Mouse (Mus musculus) MEL (cell line): ENCODE results near the gene Btbd10. TPM values are rescaled to one million over a fixed set of nuclear protein-coding genes. Genes with fewer than 3 reads are reported as not detected.

Source experiments
- DNase-seq: peaks from one replicate; pipeline ENCODE4 v3.0.0; 2011; ENCODE audit warnings: low read depth, low spot score
- H3K27ac ChIP-seq: 2 replicates; pipeline ENCODE4 v1.5.1; 2012; ENCODE audit warnings: low read depth, mild to moderate bottlenecking, control low read depth, low read length, moderate library complexity; ENCODE audit not compliant: control insufficient read depth
- H3K27me3 ChIP-seq, 2 experiments: fragments of 150-350 bp in 1 of 2; sonication (generic) in 1 of 2; 2 replicates each; pipeline ENCODE4 v1.6.1; 2012; ENCODE audit warnings: low read length in 2 of 2, mild to moderate bottlenecking in 2 of 2, improper control_type of control experiment in 1 of 2, moderate library complexity in 1 of 2; ENCODE audit not compliant: insufficient read depth in 2 of 2, control insufficient read depth in 1 of 2
- H3K36me3 ChIP-seq, 2 experiments: 2 replicates each; pipeline ENCODE4 v1.6.1; 2012 to 2014; ENCODE audit warnings: low read length in 2 of 2, improper control_type of control experiment in 1 of 2, inconsistent platforms in 1 of 2, mild to moderate bottlenecking in 1 of 2; ENCODE audit not compliant: insufficient read depth in 2 of 2, control insufficient read depth in 1 of 2
- H3K4me1 ChIP-seq, 2 experiments: fragments of 150-350 bp in 1 of 2; sonication (generic) in 1 of 2; 2 replicates each; pipeline ENCODE4 v1.6.1; 2012; ENCODE audit warnings: low read length in 2 of 2, improper control_type of control experiment in 1 of 2, mild to moderate bottlenecking in 1 of 2; ENCODE audit not compliant: insufficient read depth in 2 of 2, control insufficient read depth in 1 of 2
- H3K4me3 ChIP-seq, 2 experiments: fragments of 150-350 bp in 1 of 2; sonication (generic) in 1 of 2; 2 replicates each; pipeline ENCODE4 v1.5.1; 2012; ENCODE audit warnings: low read depth in 2 of 2, low read length in 2 of 2, mild to moderate bottlenecking in 2 of 2, moderate library complexity in 2 of 2, control low read depth in 1 of 2, improper control_type of control experiment in 1 of 2; ENCODE audit not compliant: control insufficient read depth in 1 of 2, insufficient read depth in 1 of 2
- H3K79me2 ChIP-seq: 2 replicates; pipeline ENCODE4 v1.6.1; 2012; ENCODE audit warnings: mild to moderate bottlenecking, low read length, moderate library complexity; ENCODE audit not compliant: control insufficient read depth, poor library complexity, insufficient read depth
- H3K9ac ChIP-seq: 2 replicates; pipeline ENCODE4 v1.6.1; 2012; ENCODE audit warnings: low read depth, mild to moderate bottlenecking, control low read depth, low read length, moderate library complexity; ENCODE audit not compliant: control insufficient read depth, poor library complexity, severe bottlenecking
- H3K9me3 ChIP-seq: fragments of 150-350 bp; sonication (generic); replicated peaks from 2 replicates; pipeline ENCODE4 v1.6.1; 2012; ENCODE audit warnings: mild to moderate bottlenecking, low read length, improper control_type of control experiment, moderate library complexity; ENCODE audit not compliant: insufficient read depth
- CTCF ChIP-seq, 3 experiments: IDR thresholded peaks in 2 of 3; conservative IDR thresholded peaks in 1 of 3; 2 replicates each; pipeline ENCODE4 v1.5.1; 2011 to 2012; ENCODE audit warnings: low read length in 3 of 3, low read depth in 2 of 3, mild to moderate bottlenecking in 2 of 3, improper control_type of control experiment in 1 of 3, inconsistent platforms in 1 of 3, mixed read lengths in 1 of 3, moderate library complexity in 1 of 3; ENCODE audit not compliant: control insufficient read depth in 1 of 3, insufficient read depth in 1 of 3, poor library complexity in 1 of 3, severe bottlenecking in 1 of 3
- E2F4 ChIP-seq: IDR thresholded peaks from 2 replicates; pipeline ENCODE4 v1.6.1; 2011; ENCODE audit warnings: low read depth, low read length, improper control_type of control experiment, borderline replicate concordance
- ELF1 ChIP-seq: IDR thresholded peaks from 2 replicates; pipeline ENCODE4 v1.6.1; 2014; ENCODE audit warnings: low read depth, mild to moderate bottlenecking, inconsistent platforms, low read length, improper control_type of control experiment, moderate library complexity
- EP300 ChIP-seq, 2 experiments: IDR thresholded peaks; 2 replicates each; pipeline ENCODE4 v1.6.1; 2011; ENCODE audit warnings: improper control_type of control experiment in 2 of 2, low read length in 2 of 2, low read depth in 1 of 2, mild to moderate bottlenecking in 1 of 2
- ETS1 ChIP-seq: IDR thresholded peaks from 2 replicates; pipeline ENCODE4 v1.6.1; 2012; ENCODE audit warnings: low read depth, mild to moderate bottlenecking, inconsistent platforms, low read length, improper control_type of control experiment, moderate library complexity
- GATA1 ChIP-seq: IDR thresholded peaks from 2 replicates; pipeline ENCODE4 v1.6.1; 2011; ENCODE audit warnings: low read depth, low read length, improper control_type of control experiment
- KAT2A ChIP-seq: conservative IDR thresholded peaks from 2 replicates; pipeline ENCODE4 v1.6.1; 2012; ENCODE audit warnings: low read depth, low read length, improper control_type of control experiment, inconsistent platforms
- MAX ChIP-seq: IDR thresholded peaks from 2 replicates; pipeline ENCODE4 v1.6.1; 2011; ENCODE audit warnings: low read length, improper control_type of control experiment
- MAZ ChIP-seq: IDR thresholded peaks from 2 replicates; pipeline ENCODE4 v1.6.1; 2012; ENCODE audit warnings: low read depth, mild to moderate bottlenecking, inconsistent platforms, low read length, improper control_type of control experiment
- MXI1 ChIP-seq: IDR thresholded peaks from 2 replicates; pipeline ENCODE4 v1.6.1; 2011; ENCODE audit warnings: mild to moderate bottlenecking, low read depth, low read length, improper control_type of control experiment
- MYC ChIP-seq: IDR thresholded peaks from 2 replicates; pipeline ENCODE4 v1.6.1; 2011; ENCODE audit warnings: low read depth, mild to moderate bottlenecking, low read length, improper control_type of control experiment, moderate library complexity
- POLR2A ChIP-seq, 2 experiments: IDR thresholded peaks; 2 replicates each; pipeline ENCODE4 v1.6.1; 2011 to 2012; ENCODE audit warnings: low read length in 2 of 2, mild to moderate bottlenecking in 2 of 2, control low read depth in 1 of 2, improper control_type of control experiment in 1 of 2, low read depth in 1 of 2, moderate library complexity in 1 of 2; ENCODE audit not compliant: control insufficient read depth in 1 of 2, insufficient read depth in 1 of 2, poor library complexity in 1 of 2
- SIN3A ChIP-seq: IDR thresholded peaks from 2 replicates; pipeline ENCODE4 v1.6.1; 2012; ENCODE audit warnings: low read length, improper control_type of control experiment, inconsistent platforms
- USF1 ChIP-seq: IDR thresholded peaks from 2 replicates; pipeline ENCODE4 v1.6.1; 2014; ENCODE audit warnings: low read depth, mild to moderate bottlenecking, inconsistent platforms, low read length, improper control_type of control experiment, moderate library complexity
- USF2 ChIP-seq, 2 experiments: IDR thresholded peaks; 2 replicates each; pipeline ENCODE4 v1.6.1; 2011 to 2012; ENCODE audit warnings: improper control_type of control experiment in 2 of 2, low read length in 2 of 2, borderline replicate concordance in 1 of 2, inconsistent platforms in 1 of 2, low read depth in 1 of 2, mild to moderate bottlenecking in 1 of 2; ENCODE audit not compliant: insufficient read depth in 1 of 2
- ZMIZ1 ChIP-seq: IDR thresholded peaks from 2 replicates; pipeline ENCODE4 v1.6.1; 2012; ENCODE audit warnings: low read depth, mild to moderate bottlenecking, inconsistent platforms, low read length, improper control_type of control experiment, moderate library complexity
- polyA plus RNA-seq, 2 experiments: library from polyadenylated mRNA; stranded (reverse) in 1 of 2; unstranded in 1 of 2; fragments of >175 nt in 1 of 2; fragments of >200 nt in 1 of 2; gene quantifications; 2 replicates each; pipeline versions ENCODE4 v1.2.1 to v1.2.4; 2012; ENCODE audit warnings: low replicate concordance in 2 of 2, low read depth in 1 of 2; ENCODE audit not compliant: insufficient read length in 2 of 2, insufficient read depth in 1 of 2, missing spikeins in 1 of 2
- total RNA-seq: library from RNA; depleted of rRNA; stranded (reverse); fragments of 300-350 nt; gene quantifications from 2 replicates; pipeline ENCODE4 v1.2.3, GENCODE M21; 2012

The Btbd10 gene
- total and polyA plus RNA-seq, 3 experiments = 9.8 to 15.7 TPM; not detected in 1

DNA sequence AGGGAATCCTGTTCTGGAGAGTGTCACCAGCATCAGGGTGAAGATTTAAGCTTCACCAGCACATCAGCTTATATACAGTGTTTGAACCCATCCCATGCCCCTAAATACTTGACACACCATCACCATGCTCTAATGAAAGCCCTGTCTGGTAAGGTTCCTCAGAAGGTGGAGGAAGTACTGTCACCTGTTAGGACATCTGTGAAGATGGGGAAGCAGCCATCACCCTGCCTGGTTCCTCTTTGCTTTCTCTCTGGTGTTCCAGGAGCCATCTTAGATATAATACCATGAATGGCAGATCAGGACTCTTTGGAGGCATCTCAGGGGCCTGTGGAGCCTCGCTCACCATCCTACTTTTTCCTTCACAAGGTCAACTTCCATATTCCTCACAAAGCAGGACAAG, 3.5 kb upstream of the Btbd10 start:
- Histone ChIP-seq H3K9ac (no peak overlapping the region), H3K27ac (no peak overlapping the region), H3K79me2 (peaks cover 9% of the 10 kb centered on the region), H3K4me1 (peaks cover 6% of the 10 kb centered on the region in 2 experiments), H3K4me3 (no peak overlapping the region), H3K9me3 (no peaks in the 10 kb centered on the region), H3K27me3 (no peaks in the 10 kb centered on the region), H3K36me3 (peaks cover 0 to 17% of the 10 kb centered on the region in 2 experiments; a peak in 2 of 4 replicates)
- DNase-seq = peak; percentile 36
- no peak for TF ChIP-seq GATA1
- no peak for TF ChIP-seq ELF1
- TF ChIP-seq USF2 (IDR thresholded peaks at IDR 0.05; ENCODE audit: borderline replicate concordance in 1 of 2, insufficient read depth in 1 of 2, low read depth in 1 of 2, low read length in 2 of 2) = no peak
- no peak for TF ChIP-seq CTCF (IDR thresholded peaks at IDR 0.05 in 2 of 3, conservative IDR thresholded peaks at IDR 0.05 in 1 of 3; ENCODE audit: control insufficient read depth in 1 of 3, insufficient read depth in 1 of 3, low read depth in 2 of 3, low read length in 3 of 3, poor library complexity in 1 of 3, severe bottlenecking in 1 of 3)

DNA sequence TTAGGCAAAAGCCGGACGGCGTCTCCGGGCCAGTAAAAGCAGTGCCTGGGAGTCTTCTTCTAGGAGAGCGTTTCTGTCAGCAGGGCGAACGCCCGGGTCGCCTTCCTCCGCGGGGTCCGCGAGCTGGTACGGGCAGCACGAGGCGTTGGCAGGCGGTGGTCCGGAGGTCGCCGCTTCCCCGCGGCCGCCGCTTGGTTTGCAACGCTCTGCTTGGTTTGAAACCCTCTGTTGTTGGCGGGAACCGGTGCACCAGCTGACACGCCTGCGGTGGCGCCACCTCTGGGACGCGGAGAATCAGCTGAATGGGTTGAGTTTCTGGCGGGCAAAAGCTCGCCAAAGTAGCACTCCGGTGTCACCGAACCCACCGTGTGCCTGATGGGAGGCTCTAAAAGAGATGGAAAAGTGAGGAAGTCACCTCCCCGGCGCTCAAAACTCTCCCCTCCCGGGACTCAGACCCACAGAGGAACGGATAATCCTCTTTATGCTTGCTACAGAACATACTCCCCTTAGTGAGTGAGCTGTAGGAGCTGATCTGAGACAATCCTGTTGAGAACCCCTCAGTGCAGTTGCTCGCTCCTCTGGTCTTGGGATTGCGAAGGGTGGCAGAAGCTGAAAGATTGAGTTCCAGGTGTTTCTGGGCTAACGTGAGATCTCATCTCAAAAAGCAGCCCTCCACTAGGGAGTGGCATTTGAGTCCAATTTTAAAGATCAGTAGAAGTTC, 588 bp upstream of the Btbd10 start:
- no peaks in the 10 kb centered on the region for H3K9me3 ChIP-seq
- H3K79me2 ChIP-seq = peaks cover 9% of the 10 kb centered on the region
- no peak; the same call in 1 of the 2 replicates for TF ChIP-seq MXI1
- peak; percentile 75 for TF ChIP-seq USF1
- no peak for TF ChIP-seq ZMIZ1
- peak in 2 of 3 experiments; percentile 40 to 54; a peak in 5 of 6 replicates for TF ChIP-seq CTCF (IDR thresholded peaks at IDR 0.05 in 2 of 3, conservative IDR thresholded peaks at IDR 0.05 in 1 of 3; ENCODE audit: control insufficient read depth in 1 of 3, insufficient read depth in 1 of 3, low read depth in 2 of 3, low read length in 3 of 3, poor library complexity in 1 of 3, severe bottlenecking in 1 of 3)
- no peak for TF ChIP-seq EP300 (IDR thresholded peaks at IDR 0.05; ENCODE audit: low read depth in 1 of 2, low read length in 2 of 2)
- peak; percentile 86; the same call in 1 of the 2 replicates for TF ChIP-seq E2F4
- peak; percentile 13; the same call in 1 of the 2 replicates for TF ChIP-seq MYC
- TF ChIP-seq SIN3A = peak; percentile 86
- 0 out of 2 replicates have a peak, but pooled peaks have one; percentile 34 for TF ChIP-seq MAZ
- TF ChIP-seq ETS1 = peak; percentile 81
- peak; percentile 64; the same call in 1 of the 2 replicates for TF ChIP-seq MAX
- 0 out of 4 replicates have a peak, but pooled peaks of 1 of the 2 experiments have one; percentile 7 for TF ChIP-seq POLR2A (IDR thresholded peaks at IDR 0.05; ENCODE audit: control insufficient read depth in 1 of 2, insufficient read depth in 1 of 2, low read depth in 1 of 2, low read length in 2 of 2, poor library complexity in 1 of 2)
- no peak for TF ChIP-seq KAT2A
- peaks cover 0 to 22% of the 10 kb centered on the region in 2 experiments; a peak in 2 of 4 replicates for H3K36me3 ChIP-seq
- DNase-seq = peak; percentile 88
- H3K9ac ChIP-seq = peak overlapping the region; percentile 91
- H3K27ac ChIP-seq = peak overlapping the region; percentile 87
- H3K4me1 ChIP-seq = peaks cover 8 to 11% of the 10 kb centered on the region in 2 experiments
- H3K4me3 ChIP-seq = peak overlapping the region; percentile 77 to 81
- no peaks in the 10 kb centered on the region for H3K27me3 ChIP-seq
